Mouse (Mus musculus) ovary, adult 10 weeks (tissue): ENCODE data around the gene Olfr836. TPM values are rescaled to one million over a fixed set of nuclear protein-coding genes. Genes with fewer than 3 reads are reported as not detected.

Experiments
- polyA plus RNA-seq: library from polyadenylated mRNA; stranded (reverse); fragments of 350-450 nt; fragmentation: Illumina TruSeq; extraction: RNeasy Lipid Tissue Mini Kit (QIAGEN cat#74804); gene quantifications from one replicate; pipeline ENCODE4 v1.2.3, GENCODE M21; 2014

The Olfr836 gene
- polyA plus RNA-seq = not detected

DNA sequence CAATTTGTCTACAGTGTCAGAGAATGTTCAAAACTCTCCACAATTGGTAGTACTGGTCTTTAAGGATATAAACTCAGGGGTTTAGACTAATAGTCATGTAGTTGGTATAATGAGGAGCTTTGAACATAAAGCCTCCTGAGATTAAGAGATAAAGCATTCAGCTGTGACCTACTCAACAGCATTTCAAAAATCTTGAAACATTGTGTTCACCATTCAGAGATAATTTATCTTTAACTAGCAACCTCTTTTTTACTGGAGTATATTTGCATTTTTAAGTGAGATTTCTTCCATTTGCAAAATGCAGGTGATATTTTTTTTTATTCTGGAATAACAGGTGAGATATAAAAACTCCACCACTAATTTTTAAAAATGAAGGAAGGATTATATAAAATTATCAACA is at the start of gene Olfr836:
Olfr836 (plus strand) TSS at position 301 of the 400 bp plus-strand sequence.

GRCm38 (mm10) chr9:19136017-19136416 is 15.8 kb downstream of the Olfr836 start, which contains the start of gene Olfr837:
Olfr837 (plus strand) TSS chr9:19136317.

Other genes with a start within 250 kb of the Olfr836 start
- not detected for gene Olfr830, start 245.7 kb upstream of the Olfr836 start, polyA plus RNA-seq
- gene Olfr832, start 183.3 kb upstream of the Olfr836 start, polyA plus RNA-seq = not detected
- gene Olfr834, start 132.4 kb upstream of the Olfr836 start, polyA plus RNA-seq = not detected
- not detected for gene Olfr835, start 87.6 kb upstream of the Olfr836 start, polyA plus RNA-seq
- gene Olfr837, start 15.9 kb downstream of the Olfr836 start, polyA plus RNA-seq = not detected
- gene Olfr839-ps1, start 56.9 kb downstream of the Olfr836 start, polyA plus RNA-seq = not detected
- not detected for gene Olfr843, start 131.6 kb downstream of the Olfr836 start, polyA plus RNA-seq
- gene Olfr844, start 196.0 kb downstream of the Olfr836 start, polyA plus RNA-seq = not detected
- gene Olfr845, start 216.1 kb downstream of the Olfr836 start, polyA plus RNA-seq = not detected
- gene Olfr846, start 243.6 kb downstream of the Olfr836 start, polyA plus RNA-seq = not detected